Mouse (Mus musculus): ENCODE data around the gene Cxcl3.

DNA sequence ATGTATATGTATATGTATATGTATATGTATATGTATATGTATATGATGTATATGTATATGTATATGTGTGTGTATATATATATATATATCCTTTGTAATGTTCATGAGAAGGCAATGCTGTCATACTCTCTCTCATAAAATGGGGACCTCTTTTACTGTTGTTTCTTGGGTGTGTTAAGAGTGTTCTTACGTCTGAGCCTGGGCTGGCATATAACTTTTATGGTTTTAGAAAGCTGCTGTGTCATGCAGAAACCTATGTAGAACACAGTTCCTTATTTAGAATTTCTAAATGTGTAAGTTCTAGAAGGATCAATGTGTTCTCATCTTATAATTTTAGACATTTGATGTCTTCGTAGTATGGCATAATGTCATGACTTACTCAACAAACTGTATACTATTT, 25.1 kb upstream of the Cxcl3 start:
- no peak for TF ChIP-seq POLR2A (IDR thresholded peaks at IDR 0.05; ENCODE audit: borderline replicate concordance, extremely low read depth, insufficient read depth, insufficient read length, poor library complexity, severe bottlenecking)
- no peak for TF ChIP-seq CTCF (IDR thresholded peaks at IDR 0.05; ENCODE audit: borderline replicate concordance, extremely low read depth, insufficient read depth, insufficient read length)

Data from brain, embryonic 14.5 days (tissue).